In genomic region chr16:33933411-33933810, GRCm38 (mm10) we compare ENCODE assay signal across 20 mouse cellular contexts. TPM values are rescaled to one million over a fixed set of nuclear protein-coding genes. Genes with fewer than 3 reads are reported as not detected.
DNase-seq lines count a peak whose midpoint lies in the region; ATAC-seq and TF ChIP-seq lines count a peak whose summit lies in the region.
"Had no signal": no experiment of that assay in that cellular context is flagged by ENCODE, and none has a peak within 500 bp of the region (broad histone marks: within the 10 kb centered on the region; RNA-seq: fewer than 3 reads in every experiment).

No protein-coding gene starts in this region.

- no peak overlapping the region for H3K4me2 ChIP-seq in liver, embryonic 11.5 days
- no peak overlapping the region for H3K4me2 ChIP-seq in embryonic facial prominence, embryonic 14.5 days (ENCODE audit: low read depth, low read length)
- H3K4me2 ChIP-seq in limb, embryonic 15.5 days, result no peak overlapping the region
- H3K4me2 ChIP-seq: hindbrain, embryonic 14.5 days; neural tube, embryonic 13.5 days had no signal

- no peak for TF ChIP-seq CTCF in gastrocnemius, adult 2 months (IDR thresholded peaks at IDR 0.05)
- no peak for TF ChIP-seq CTCF in liver, adult 2 months (IDR thresholded peaks at IDR 0.05; ENCODE audit: low read depth, low read length)

- ATAC-seq in liver, embryonic 11.5 days (replicated peaks; ENCODE audit: low FRiP score), result no peak
- peak; percentile 9; the same call in 1 of the 2 replicates for ATAC-seq in embryonic facial prominence, embryonic 14.5 days (ENCODE audit: low read depth)
- no peak for ATAC-seq in limb, embryonic 15.5 days (ENCODE audit: insufficient number of reproducible peaks, low FRiP score, low TSS enrichment, low read depth)
- ATAC-seq in erythroblast, adult 5-6 weeks (replicated peaks; ENCODE audit: low FRiP score, poor library complexity, severe bottlenecking), result no peak

- H3K4me3 ChIP-seq in gastrocnemius, adult 2 months, result no peak overlapping the region
- H3K4me3 ChIP-seq in liver, adult 2 months (ENCODE audit: insufficient read depth, low read depth, low read length), result no peak overlapping the region
- no peak overlapping the region for H3K4me3 ChIP-seq in liver, embryonic 11.5 days (ENCODE audit: low read depth, low read length)
- no peak overlapping the region for H3K4me3 ChIP-seq in embryonic facial prominence, embryonic 14.5 days (ENCODE audit: low read depth, low read length)
- no peak overlapping the region for H3K4me3 ChIP-seq in limb, embryonic 15.5 days
- H3K4me3 ChIP-seq: neural tube, embryonic 13.5 days had no signal

- H3K9ac ChIP-seq in liver, adult 2 months (ENCODE audit: low read depth, low read length), result no peak overlapping the region
- no peak overlapping the region for H3K9ac ChIP-seq in liver, embryonic 11.5 days (ENCODE audit: low read depth, low read length)
- H3K9ac ChIP-seq in embryonic facial prominence, embryonic 14.5 days (ENCODE audit: low read depth, low read length), result no peak overlapping the region
- no peak overlapping the region for H3K9ac ChIP-seq in limb, embryonic 15.5 days
- H3K9ac ChIP-seq: hindbrain, embryonic 14.5 days; neural tube, embryonic 13.5 days had no signal

- H3K36me3 ChIP-seq in liver, adult 2 months (ENCODE audit: control insufficient read depth, insufficient read depth, low read length), result no peaks in the 10 kb centered on the region
- no peaks in the 10 kb centered on the region for H3K36me3 ChIP-seq in liver, embryonic 11.5 days (ENCODE audit: control insufficient read depth, insufficient read depth, low read length)
- peaks cover 5% of the 10 kb centered on the region; the same call in 1 of the 2 replicates for H3K36me3 ChIP-seq in embryonic facial prominence, embryonic 14.5 days (ENCODE audit: control insufficient read depth, insufficient read depth, low read length)
- no peaks in the 10 kb centered on the region for H3K36me3 ChIP-seq in limb, embryonic 15.5 days
- H3K36me3 ChIP-seq: neural tube, embryonic 13.5 days had no signal

- peaks cover 7% of the 10 kb centered on the region; the same call in 1 of the 2 replicates for H3K79me2 ChIP-seq in liver, adult 2 months (ENCODE audit: control insufficient read depth, insufficient read depth, low read length)

- H3K4me1 ChIP-seq in liver, adult 2 months (ENCODE audit: control insufficient read depth, insufficient read depth, low read length), result peaks cover 32% of the 10 kb centered on the region
- H3K4me1 ChIP-seq in liver, embryonic 11.5 days (replicated peaks; ENCODE audit: control insufficient read depth, insufficient read depth, low read length), result peaks cover 20% of the 10 kb centered on the region
- H3K4me1 ChIP-seq in embryonic facial prominence, embryonic 14.5 days (ENCODE audit: control insufficient read depth, insufficient read depth, low read length), result peaks cover 37% of the 10 kb centered on the region
- H3K4me1 ChIP-seq in limb, embryonic 15.5 days, result peaks cover 62% of the 10 kb centered on the region

- H3K27ac ChIP-seq in gastrocnemius, adult 2 months, result peak overlapping the region; percentile 73; the same call in 1 of the 2 replicates
- H3K27ac ChIP-seq in liver, adult 2 months (replicated peaks; ENCODE audit: insufficient read depth, low read depth, low read length), result peak overlapping the region; percentile 35; the same call in 1 of the 2 replicates
- no peak overlapping the region for H3K27ac ChIP-seq in liver, embryonic 11.5 days (ENCODE audit: low read depth, low read length)
- H3K27ac ChIP-seq in embryonic facial prominence, embryonic 14.5 days (replicated peaks; ENCODE audit: low read depth, low read length), result peak overlapping the region; percentile 74
- peak overlapping the region; percentile 67 for H3K27ac ChIP-seq in limb, embryonic 15.5 days
- H3K27ac ChIP-seq: hindbrain, embryonic 14.5 days had no signal

- H3K9me3 ChIP-seq in liver, embryonic 11.5 days (ENCODE audit: control insufficient read depth, low read length), result no peaks in the 10 kb centered on the region
- H3K9me3 ChIP-seq in embryonic facial prominence, embryonic 14.5 days (ENCODE audit: control insufficient read depth, low read length), result no peaks in the 10 kb centered on the region
- no peaks in the 10 kb centered on the region for H3K9me3 ChIP-seq in limb, embryonic 15.5 days
- H3K9me3 ChIP-seq: megakaryocyte, embryonic 14.5 days; neural tube, embryonic 13.5 days had no signal

- TF ChIP-seq POLR2A in liver, adult 2 months (IDR thresholded peaks at IDR 0.05; ENCODE audit: extremely low read depth, insufficient read depth, low read length), result no peak

- intact Hi-C loops in gastrocnemius, adult 2 months (cut with DNase I), result no loop called here

- WGBS in liver, adult 2 months, result 77% methylated on average over 11 of the region's 11 CpGs
- 86% methylated on average over 11 of the region's 11 CpGs for WGBS in liver, embryonic 11.5 days
- WGBS in embryonic facial prominence, embryonic 14.5 days, result 84% methylated on average over 11 of the region's 11 CpGs
- WGBS in limb, embryonic 15.5 days, result 74% methylated on average over 11 of the region's 11 CpGs

- H3K27me3 ChIP-seq in liver, adult 2 months (ENCODE audit: control insufficient read depth, insufficient read depth, low read length), result no peaks in the 10 kb centered on the region
- no peaks in the 10 kb centered on the region for H3K27me3 ChIP-seq in liver, embryonic 11.5 days (replicated peaks; ENCODE audit: control insufficient read depth, insufficient read depth, low read length)
- H3K27me3 ChIP-seq in embryonic facial prominence, embryonic 14.5 days (replicated peaks; ENCODE audit: control insufficient read depth, insufficient read depth, low read length), result no peaks in the 10 kb centered on the region
- H3K27me3 ChIP-seq in limb, embryonic 15.5 days, result no peaks in the 10 kb centered on the region

- DNase-seq in gastrocnemius, adult 2 months, result peak; percentile 47
- no peak for DNase-seq in gastrocnemius, postnatal 4 days (ENCODE audit: low spot score in 2 of 2)
- DNase-seq in liver, adult 2 months (ENCODE audit: extremely low read depth, low read depth, low spot score), result peak; percentile 37
- DNase-seq in liver, embryonic 11.5 days (ENCODE audit: low spot score), result no peak
- DNase-seq in embryonic facial prominence, embryonic 14.5 days (ENCODE audit: low spot score), result peak; percentile 69
- no peak for DNase-seq in urinary bladder, postnatal 25 days (ENCODE audit: low spot score)
- DNase-seq: adrenal gland, postnatal 25 days; cerebellum, adult 11-12 months; kidney, adult 9 months; kidney, postnatal 36 days; liver; lung, adult 2 months; midbrain, embryonic 14.5 days; spleen, adult 18-20 months; thymus, postnatal 25 days had no signal

RNA-seq across cellular contexts. Expression of gene Umps, which starts 33.4 kb away (rescaled TPM):
- total RNA-seq in gastrocnemius, adult 2 months (2021), result 1 to 10 TPM; 5.3 to 7.3 TPM
- 10 to 100 TPM; 13.4 to 13.5 TPM for total RNA-seq in gastrocnemius, postnatal 4 days (2021)
- total RNA-seq in liver, adult 2 months (2014; rRNA removed), result 25.4 and 26.5 TPM in 2 replicates
- polyA plus RNA-seq in liver, adult 2 months (2012; rRNA removed), result 12.9 and 14.9 TPM in 2 replicates
- polyA plus RNA-seq in liver, embryonic 11.5 days (2014; fragmentation: Nextera tagmentation; extraction: Ambion mirVana), result 104 and 110 TPM in 2 replicates
- 45.7 and 51.2 TPM in 2 replicates for polyA plus RNA-seq in embryonic facial prominence, embryonic 14.5 days (2014; fragmentation: Nextera tagmentation; extraction: Ambion mirVana)
- 43.7 and 43.9 TPM in 2 replicates for polyA plus RNA-seq in limb, embryonic 15.5 days (2015; fragmentation: Nextera tagmentation; extraction: Ambion mirVana)
- 7.5 and 14.2 TPM in 2 replicates for total RNA-seq in erythroblast, adult 5-6 weeks (2015; ENCODE audit: low replicate concordance)
- total RNA-seq in erythroblast, adult 5-6 weeks (2017; ENCODE audit: low replicate concordance), result 11.4 and 13.4 TPM in 2 replicates

Comparison
In these comparisons a context has a peak if more than half of its experiments do, and no peak if none do; other contexts are left out.
1. DNase-seq: peak in gastrocnemius, adult 2 months (single experiment), liver, adult 2 months (single experiment) and embryonic facial prominence, embryonic 14.5 days (single experiment); none in gastrocnemius, postnatal 4 days (0 of 2), liver, embryonic 11.5 days (single experiment) and urinary bladder, postnatal 25 days (single experiment).